Mouse (Mus musculus): ENCODE results near the gene Casz1. TPM values are rescaled to one million over a fixed set of nuclear protein-coding genes. Genes with fewer than 3 reads are reported as not detected.

Gene Casz1
- polyA plus RNA-seq, 1 experiment from 2014 or later = 9.7 TPM

- peak; percentile 2; the same call in 1 of the 2 replicates for ATAC-seq
- WGBS = under 1% methylated on average over 48 of the region's 64 CpGs
Measured at GRCm38 (mm10) chr4:148805811-148806747, 1.9 kb downstream of the Casz1 start.

GRCm38 (mm10) chr4:148806836-148807235 lies 2.6 kb downstream of the Casz1 start:
- Histone ChIP-seq H3K27ac (ENCODE audit: low read length) (no peak overlapping the region), H3K4me3 (ENCODE audit: low read depth, low read length) (peak overlapping the region; percentile 69), H3K4me1 (ENCODE audit: insufficient read depth, low read depth, low read length) (peaks cover 8% of the 10 kb centered on the region), H3K27me3 (replicated peaks; ENCODE audit: insufficient read depth, low read length) (peaks cover 21% of the 10 kb centered on the region), H3K36me3 (ENCODE audit: insufficient read depth, low read length) (no peaks in the 10 kb centered on the region), H3K4me2 (replicated peaks; ENCODE audit: low read depth, low read length) (peak overlapping the region; percentile 98), H3K9me3 (ENCODE audit: low read length) (no peaks in the 10 kb centered on the region), H3K9ac (replicated peaks; ENCODE audit: low read depth) (no peak overlapping the region)
- TF ChIP-seq CTCF (IDR thresholded peaks at IDR 0.05) (peak; percentile 63), EP300 (IDR thresholded peaks at IDR 0.05) (no peak)
- DNase-seq (ENCODE audit: low spot score) (peak; percentile 70), ATAC-seq (peak; percentile 48)
- WGBS = 3% methylated on average over 19 of the region's 26 CpGs

More at GRCm38 (mm10) chr4:148805811-148806747, 1.9 kb downstream of the Casz1 start:
- Histone ChIP-seq H3K4me3 (ENCODE audit: low read depth, low read length) (peak overlapping the region; percentile 69), H3K27ac (ENCODE audit: low read length) (peak overlapping the region; percentile 51), H3K36me3 (ENCODE audit: insufficient read depth, low read length) (no peaks in the 10 kb centered on the region), H3K4me1 (ENCODE audit: insufficient read depth, low read depth, low read length) (peaks cover 8% of the 10 kb centered on the region), H3K4me2 (replicated peaks; ENCODE audit: low read depth, low read length) (peak overlapping the region; percentile 98), H3K27me3 (replicated peaks; ENCODE audit: insufficient read depth, low read length) (peaks cover 21% of the 10 kb centered on the region), H3K9me3 (ENCODE audit: low read length) (no peaks in the 10 kb centered on the region), H3K9ac (replicated peaks; ENCODE audit: low read depth) (peak overlapping the region; percentile 54)
- DNase-seq (ENCODE audit: low spot score) = peak; percentile 35
- TF ChIP-seq CTCF (IDR thresholded peaks at IDR 0.05) (no peak), EP300 (IDR thresholded peaks at IDR 0.05) (no peak)

GRCm38 (mm10) chr4:148807397-148807796 lies 3.2 kb downstream of the Casz1 start:
- Histone ChIP-seq H3K36me3 (ENCODE audit: insufficient read depth, low read length) (no peaks in the 10 kb centered on the region), H3K4me3 (ENCODE audit: low read depth, low read length) (peak overlapping the region; percentile 69), H3K27ac (ENCODE audit: low read length) (no peak overlapping the region), H3K9me3 (ENCODE audit: low read length) (no peaks in the 10 kb centered on the region), H3K4me2 (replicated peaks; ENCODE audit: low read depth, low read length) (peak overlapping the region; percentile 98), H3K4me1 (ENCODE audit: insufficient read depth, low read depth, low read length) (peaks cover 8% of the 10 kb centered on the region), H3K27me3 (replicated peaks; ENCODE audit: insufficient read depth, low read length) (peaks cover 21% of the 10 kb centered on the region), H3K9ac (replicated peaks; ENCODE audit: low read depth) (no peak overlapping the region)
- DNase-seq (ENCODE audit: low spot score) (no peak), ATAC-seq (no peak)
- WGBS = 8% methylated on average over 9 of the region's 9 CpGs
- no peak for TF ChIP-seq CTCF (IDR thresholded peaks at IDR 0.05)
- TF ChIP-seq EP300 (IDR thresholded peaks at IDR 0.05) = no peak

- H3K4me2 ChIP-seq (replicated peaks; ENCODE audit: low read depth, low read length) = no peak overlapping the region
- H3K9ac ChIP-seq (replicated peaks; ENCODE audit: low read depth) = no peak overlapping the region
- ATAC-seq = no peak
- no peak overlapping the region for H3K27ac ChIP-seq (ENCODE audit: low read length)
- peaks cover 21% of the 10 kb centered on the region for H3K27me3 ChIP-seq (replicated peaks; ENCODE audit: insufficient read depth, low read length)
- TF ChIP-seq EP300 (IDR thresholded peaks at IDR 0.05) = no peak
- TF ChIP-seq CTCF (IDR thresholded peaks at IDR 0.05) = no peak
- DNase-seq (ENCODE audit: low spot score) = no peak
- no peaks in the 10 kb centered on the region for H3K36me3 ChIP-seq (ENCODE audit: insufficient read depth, low read length)
- H3K9me3 ChIP-seq (ENCODE audit: low read length) = no peaks in the 10 kb centered on the region
- peaks cover 5% of the 10 kb centered on the region for H3K4me1 ChIP-seq (ENCODE audit: insufficient read depth, low read depth, low read length)
- H3K4me3 ChIP-seq (ENCODE audit: low read depth, low read length) = no peak overlapping the region
- 15% methylated on average over 2 of the region's 2 CpGs for WGBS
Measured at GRCm38 (mm10) chr4:148808839-148809238, 4.6 kb downstream of the Casz1 start.

GRCm38 (mm10) chr4:148810706-148811105 lies 6.5 kb downstream of the Casz1 start:
- no peak for ATAC-seq
- Histone ChIP-seq H3K27me3 (replicated peaks; ENCODE audit: insufficient read depth, low read length) (peaks cover 21% of the 10 kb centered on the region), H3K9me3 (ENCODE audit: low read length) (no peaks in the 10 kb centered on the region), H3K4me2 (replicated peaks; ENCODE audit: low read depth, low read length) (no peak overlapping the region), H3K4me1 (ENCODE audit: insufficient read depth, low read depth, low read length) (peaks cover 3% of the 10 kb centered on the region; the same call in 1 of the 2 replicates), H3K4me3 (ENCODE audit: low read depth, low read length) (no peak overlapping the region), H3K36me3 (ENCODE audit: insufficient read depth, low read length) (no peaks in the 10 kb centered on the region), H3K27ac (ENCODE audit: low read length) (no peak overlapping the region), H3K9ac (replicated peaks; ENCODE audit: low read depth) (no peak overlapping the region)
- no peak for TF ChIP-seq CTCF (IDR thresholded peaks at IDR 0.05)
- TF ChIP-seq EP300 (IDR thresholded peaks at IDR 0.05) = no peak
- WGBS = 82% methylated on average over 9 of the region's 9 CpGs
- no peak for DNase-seq (ENCODE audit: low spot score)

- Histone ChIP-seq H3K4me2 (replicated peaks; ENCODE audit: low read depth, low read length) (no peak overlapping the region; the same call in 1 of the 2 replicates), H3K9me3 (ENCODE audit: low read length) (no peaks in the 10 kb centered on the region), H3K4me1 (ENCODE audit: insufficient read depth, low read depth, low read length) (peaks cover 2% of the 10 kb centered on the region; the same call in 1 of the 2 replicates), H3K27me3 (replicated peaks; ENCODE audit: insufficient read depth, low read length) (peaks cover 13% of the 10 kb centered on the region), H3K9ac (replicated peaks; ENCODE audit: low read depth) (no peak overlapping the region), H3K36me3 (ENCODE audit: insufficient read depth, low read length) (no peaks in the 10 kb centered on the region), H3K4me3 (ENCODE audit: low read depth, low read length) (no peak overlapping the region), H3K27ac (ENCODE audit: low read length) (no peak overlapping the region)
- 12% methylated on average over 10 of the region's 10 CpGs for WGBS
- ATAC-seq = peak; percentile 76
- no peak for TF ChIP-seq EP300 (IDR thresholded peaks at IDR 0.05)
- TF ChIP-seq CTCF (IDR thresholded peaks at IDR 0.05) = peak; percentile 71
- peak; percentile 54 for DNase-seq (ENCODE audit: low spot score)
Measured at GRCm38 (mm10) chr4:148811940-148812339, 7.7 kb downstream of the Casz1 start.
